Mouse (Mus musculus): ENCODE data around the gene Ap1g2.

The Ap1g2 gene

GRCm38 (mm10) chr14:55113351-55113974 is 7.1 kb upstream of the Ap1g2 start:
- DNase-seq (ENCODE audit: low spot score): no peak

- no peak for DNase-seq (ENCODE audit: low spot score)
Observed at GRCm38 (mm10) chr14:55111720-55112119, 5.3 kb upstream of the Ap1g2 start.

GRCm38 (mm10) chr14:55110076-55110475 is 3.7 kb upstream of the Ap1g2 start:
- no peak for DNase-seq (ENCODE audit: low spot score)

- DNase-seq (ENCODE audit: low spot score): no peak
Observed at GRCm38 (mm10) chr14:55109048-55109873, 2.9 kb upstream of the Ap1g2 start.

- no peak for DNase-seq (ENCODE audit: low spot score)
Observed at GRCm38 (mm10) chr14:55108202-55108870, 1.9 kb upstream of the Ap1g2 start.

- no peak for DNase-seq (ENCODE audit: low spot score)
Observed at GRCm38 (mm10) chr14:55106990-55107389, 597 bp upstream of the Ap1g2 start.

GRCm38 (mm10) chr14:55105386-55105785 is 1.0 kb downstream of the Ap1g2 start:
- DNase-seq (ENCODE audit: low spot score): no peak

- DNase-seq (ENCODE audit: low spot score): no peak
Observed at GRCm38 (mm10) chr14:55104365-55104764, 2.0 kb downstream of the Ap1g2 start.

- DNase-seq (ENCODE audit: low spot score): no peak
Observed at GRCm38 (mm10) chr14:55102253-55102785, 4.1 kb downstream of the Ap1g2 start.

- no peak for DNase-seq (ENCODE audit: low spot score)
Observed at GRCm38 (mm10) chr14:55101592-55101991, 4.8 kb downstream of the Ap1g2 start.

- no peak for DNase-seq (ENCODE audit: low spot score)
Observed at GRCm38 (mm10) chr14:55098067-55098466, 8.3 kb downstream of the Ap1g2 start.

- DNase-seq (ENCODE audit: low spot score): no peak
Observed at GRCm38 (mm10) chr14:55097646-55098045, 8.7 kb downstream of the Ap1g2 start.

GRCm38 (mm10) chr14:55096573-55097087 is 9.8 kb downstream of the Ap1g2 start:
- DNase-seq (ENCODE audit: low spot score): no peak

- no peak for DNase-seq (ENCODE audit: low spot score)
Observed at GRCm38 (mm10) chr14:55095671-55096070, 10.7 kb downstream of the Ap1g2 start.

- DNase-seq (ENCODE audit: low spot score): no peak
Observed at GRCm38 (mm10) chr14:55095263-55095662, 11.1 kb downstream of the Ap1g2 start.

GRCm38 (mm10) chr14:55094704-55095231 is 11.6 kb downstream of the Ap1g2 start, which contains the start of gene Thtpa:
TSS of gene Thtpa (plus strand) at chr14:55094784.
- peak; percentile 83 for DNase-seq (ENCODE audit: low spot score)

GRCm38 (mm10) chr14:55093927-55094326 is 12.5 kb downstream of the Ap1g2 start:
- DNase-seq (ENCODE audit: low spot score): no peak

- DNase-seq (ENCODE audit: low spot score): peak; percentile 94
Observed at GRCm38 (mm10) chr14:55092011-55092577, 14.3 kb downstream of the Ap1g2 start, which contains the start of gene Zfhx2. TSS of gene Zfhx2 (minus strand) at chr14:55092324.

- no peak for DNase-seq (ENCODE audit: low spot score)
Observed at GRCm38 (mm10) chr14:55091209-55091865, 15.1 kb downstream of the Ap1g2 start.

- DNase-seq (ENCODE audit: low spot score): no peak
Observed at GRCm38 (mm10) chr14:55089199-55089947, 17.0 kb downstream of the Ap1g2 start.
